Comparison of ENCODE assay signal across 21 mouse cellular contexts in the genomic region with DNA sequence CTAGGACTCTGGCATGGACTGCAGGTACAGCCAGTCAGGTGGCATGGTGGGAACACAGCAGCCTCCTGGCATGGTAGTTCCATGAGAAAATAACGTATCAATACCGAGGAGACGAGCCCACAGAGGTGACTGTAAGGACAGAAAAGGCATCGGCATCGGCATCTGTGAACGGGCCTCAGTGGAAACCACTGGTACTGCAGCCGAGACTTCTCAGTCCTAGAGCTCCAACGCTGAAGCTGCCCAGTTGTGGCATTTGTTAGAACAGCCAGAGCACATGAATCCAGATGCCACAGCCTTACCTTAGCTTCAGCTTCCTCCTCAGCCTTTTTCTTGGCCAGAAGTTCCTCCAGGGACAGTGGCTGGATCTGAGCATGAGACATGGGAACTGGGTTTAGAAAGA. TPM values are rescaled to one million over a fixed set of nuclear protein-coding genes. Genes with fewer than 3 reads are reported as not detected.
"Had no signal": no experiment of that assay in that cellular context is flagged by ENCODE, and none has a peak within 500 bp of the region (broad histone marks: within the 10 kb centered on the region; RNA-seq: fewer than 3 reads in every experiment).

No protein-coding gene starts in this region.

- H3K27ac ChIP-seq: midbrain, embryonic 10.5 days; midbrain, embryonic 12.5 days; neural tube, embryonic 13.5 days; neural tube, embryonic 15.5 days had no signal

- H3K9ac ChIP-seq: midbrain, embryonic 12.5 days; neural tube, embryonic 13.5 days; neural tube, embryonic 15.5 days had no signal

- H3K27me3 ChIP-seq: midbrain, embryonic 12.5 days; neural tube, embryonic 13.5 days; neural tube, embryonic 15.5 days had no signal

- H3K4me2 ChIP-seq: midbrain, embryonic 12.5 days; neural tube, embryonic 13.5 days; neural tube, embryonic 15.5 days had no signal

- ATAC-seq: midbrain, embryonic 16.5 days had no signal

- H3K9me3 ChIP-seq: midbrain, embryonic 10.5 days; midbrain, embryonic 12.5 days; neural tube, embryonic 13.5 days; neural tube, embryonic 15.5 days had no signal

- H3K4me1 ChIP-seq: midbrain, embryonic 10.5 days; midbrain, embryonic 12.5 days; neural tube, embryonic 13.5 days; neural tube, embryonic 15.5 days had no signal

- H3K4me3 ChIP-seq: midbrain, embryonic 10.5 days; midbrain, embryonic 12.5 days; myocyte; neural tube, embryonic 13.5 days; neural tube, embryonic 15.5 days had no signal

- DNase-seq: lung, adult 18-20 months; lung, postnatal 10 days; lung, postnatal 4 days; midbrain, embryonic 14.5 days; retina, postnatal 1 day; right cerebral cortex, adult 18-20 months; right cerebral cortex, postnatal 25 days; right cerebral cortex, postnatal 4 days; spleen, adult 18-20 months; thymus, adult 18-20 months; thymus, postnatal 14 days; thymus, postnatal 36 days had no signal

RNA-seq across cellular contexts. Expression of gene Cacnb3, which starts 21.5 kb away (rescaled TPM):
- total RNA-seq: megakaryocyte-erythroid progenitor cell, adult 5-6 weeks had no signal

RNA-seq across cellular contexts. Expression of gene Ccdc65, which starts 55.8 kb away (rescaled TPM):
- total RNA-seq: megakaryocyte, adult 5-6 weeks; megakaryocyte-erythroid progenitor cell, adult 5-6 weeks had no signal
- polyA plus RNA-seq: liver, embryonic 16.5 days had no signal
